Mouse (Mus musculus): Measurements from ENCODE around the gene Klra6.
"Not testable (repeated sequence)": the region's sequence is repeated elsewhere in the genome, so short reads cannot be mapped to it uniquely, and the experiment has no call there.

The Klra6 gene

GRCm38 (mm10) chr6:130026854-130027253, at the start of gene Klra6:
Klra6 (minus strand) TSS chr6:130026954.
- no peak for DNase-seq (ENCODE audit: low read depth, low spot score)

- not testable (repeated sequence) for DNase-seq (ENCODE audit: low read depth, low spot score)
Measured at GRCm38 (mm10) chr6:130067171-130067570, 40.4 kb upstream of the Klra6 start, which contains the start of gene Klra4. Klra4 (minus strand) TSS chr6:130067271.

- DNase-seq (ENCODE audit: low read depth, low spot score), result no peak
Measured at GRCm38 (mm10) chr6:130065196-130065595, 38.4 kb upstream of the Klra6 start.

- DNase-seq (ENCODE audit: low read depth, low spot score), result not testable (repeated sequence)
Measured at GRCm38 (mm10) chr6:130035146-130035545, 8.4 kb upstream of the Klra6 start.

- DNase-seq (ENCODE audit: low read depth, low spot score), result not testable (repeated sequence)
Measured at GRCm38 (mm10) chr6:130031493-130032089, 4.8 kb upstream of the Klra6 start.

All from A20 (cell line).